Mouse (Mus musculus): ENCODE results near the gene Flt1.
"Not testable (repeated sequence)": the region's sequence is repeated elsewhere in the genome, so short reads cannot be mapped to it uniquely, and the experiment has no call there.

The Flt1 gene

GRCm38 (mm10) chr5:147659909-147660308 is 65.9 kb downstream of the Flt1 start:
- DNase-seq, result no peak

DNA sequence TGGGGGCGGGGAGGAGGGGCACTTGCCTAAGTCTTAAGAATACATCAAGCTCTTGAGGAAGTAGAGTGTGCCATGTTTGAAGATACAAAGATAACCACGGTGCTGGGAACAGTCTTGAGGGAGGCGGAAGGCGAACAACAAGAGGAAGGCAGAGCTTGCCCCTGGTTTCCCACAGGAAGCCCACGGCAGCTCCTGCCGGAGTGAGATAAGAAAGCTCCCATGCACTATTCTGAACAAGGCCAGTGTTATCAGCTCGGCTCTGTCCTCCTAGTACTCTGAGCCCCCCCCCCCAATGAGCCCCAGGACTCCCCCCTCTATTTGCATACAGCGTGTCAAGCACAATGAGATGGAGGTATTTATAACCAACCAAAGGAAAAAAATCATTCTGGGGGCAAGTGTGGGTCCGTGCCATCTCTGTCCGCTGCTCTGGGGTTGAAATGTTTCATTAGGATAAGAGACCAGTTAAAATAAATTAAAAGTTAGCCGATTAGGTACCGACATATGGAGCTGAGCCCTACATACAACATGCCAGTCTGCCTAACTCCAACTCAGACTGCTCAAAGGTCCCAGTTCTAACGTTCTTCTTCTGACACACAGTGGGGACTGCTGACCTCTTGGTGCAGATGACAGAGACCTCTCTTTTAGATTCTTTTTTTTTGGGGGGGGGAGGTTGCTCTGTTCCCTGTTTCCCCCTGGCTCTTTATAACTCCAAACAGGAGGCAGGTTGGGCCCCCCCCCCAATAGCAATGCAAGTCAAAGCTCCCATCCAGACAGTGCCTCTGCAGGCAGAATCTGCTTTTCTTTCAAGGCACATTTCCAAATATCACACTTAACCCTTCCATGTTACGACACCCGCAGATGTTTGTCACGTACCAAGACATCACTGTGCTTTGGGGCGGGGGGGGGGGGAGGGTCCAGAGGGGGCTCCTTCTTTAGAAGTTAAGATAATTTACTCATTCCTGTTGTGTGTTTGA is 67.6 kb downstream of the Flt1 start:
- no peak for DNase-seq

- no peak for DNase-seq
Measured at GRCm38 (mm10) chr5:147655761-147656160, 70.0 kb downstream of the Flt1 start.

GRCm38 (mm10) chr5:147651233-147651632 is 74.6 kb downstream of the Flt1 start:
- DNase-seq, result no peak

GRCm38 (mm10) chr5:147646351-147646929 is 79.4 kb downstream of the Flt1 start:
- DNase-seq, result no peak

DNA sequence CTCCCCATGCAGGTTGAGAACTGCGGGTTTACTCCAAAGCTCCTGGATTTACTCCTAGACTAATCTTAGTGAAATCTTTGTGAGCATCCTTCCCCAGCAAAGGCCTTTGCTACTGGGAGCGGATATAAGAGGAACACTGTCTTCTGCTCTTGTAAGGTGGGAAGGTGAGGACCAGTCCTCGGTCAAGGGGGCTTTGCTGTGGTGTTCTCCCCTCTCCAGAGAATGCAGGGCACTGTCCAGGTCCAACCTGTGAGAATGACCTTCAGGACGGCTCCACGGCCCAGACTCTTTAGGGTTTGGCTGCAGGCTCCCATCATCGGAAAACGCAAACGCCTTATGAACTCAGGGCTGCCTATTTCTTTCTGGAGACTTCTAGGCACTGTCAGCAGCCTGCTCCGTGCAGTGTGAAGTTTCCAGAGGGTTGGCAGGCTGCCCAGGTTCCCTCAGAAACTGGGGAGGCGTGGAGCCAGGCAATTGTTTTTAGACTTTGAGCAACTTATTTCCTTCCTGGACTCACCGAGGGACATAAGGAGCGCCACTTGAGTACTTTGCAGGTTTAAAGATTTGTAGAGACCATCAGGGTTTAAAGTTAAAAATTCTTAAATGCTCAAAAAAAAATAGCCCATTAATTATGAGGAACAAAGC is 80.7 kb downstream of the Flt1 start:
- DNase-seq, result no peak

DNA sequence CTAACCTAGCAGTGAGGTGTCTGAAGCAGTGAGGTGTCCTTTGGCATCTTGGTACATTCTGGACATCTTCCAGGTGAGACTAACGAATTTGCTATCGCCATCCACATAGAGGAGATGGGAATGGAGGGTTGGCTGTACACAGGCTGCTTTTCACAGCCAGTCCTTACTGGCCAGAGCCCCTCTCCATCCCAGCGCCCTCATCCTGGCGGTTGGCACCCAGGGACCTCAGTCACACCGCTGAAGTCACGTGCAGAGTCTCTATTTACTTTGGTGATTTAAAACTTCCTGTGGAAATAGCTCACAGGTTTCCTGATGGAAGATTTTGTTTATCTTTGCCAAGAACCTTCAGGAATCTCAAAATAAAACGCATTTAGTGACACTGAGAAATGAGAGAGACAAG is 84.4 kb downstream of the Flt1 start:
- no peak for DNase-seq

DNA sequence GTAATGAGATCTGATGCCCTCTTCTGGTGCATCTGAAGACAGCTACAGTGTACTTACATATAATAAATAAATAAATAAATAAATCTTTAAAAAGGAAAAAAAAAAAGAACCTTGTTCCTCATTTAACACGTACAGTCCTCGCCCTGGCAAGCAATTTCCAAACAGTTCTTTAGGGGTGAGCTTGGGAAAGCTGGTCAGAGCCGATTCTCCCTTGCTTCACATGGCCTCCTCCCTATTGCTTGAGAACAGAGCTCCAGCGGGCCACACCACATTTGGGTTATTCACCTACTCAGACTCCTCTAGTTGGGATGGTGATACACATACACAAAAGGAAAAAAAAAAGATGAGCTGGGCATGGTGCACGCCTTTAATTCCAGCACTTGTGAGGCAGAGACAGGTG is 85.9 kb downstream of the Flt1 start:
- no peak for DNase-seq

GRCm38 (mm10) chr5:147636676-147637075 is 89.1 kb downstream of the Flt1 start:
- no peak for DNase-seq

DNA sequence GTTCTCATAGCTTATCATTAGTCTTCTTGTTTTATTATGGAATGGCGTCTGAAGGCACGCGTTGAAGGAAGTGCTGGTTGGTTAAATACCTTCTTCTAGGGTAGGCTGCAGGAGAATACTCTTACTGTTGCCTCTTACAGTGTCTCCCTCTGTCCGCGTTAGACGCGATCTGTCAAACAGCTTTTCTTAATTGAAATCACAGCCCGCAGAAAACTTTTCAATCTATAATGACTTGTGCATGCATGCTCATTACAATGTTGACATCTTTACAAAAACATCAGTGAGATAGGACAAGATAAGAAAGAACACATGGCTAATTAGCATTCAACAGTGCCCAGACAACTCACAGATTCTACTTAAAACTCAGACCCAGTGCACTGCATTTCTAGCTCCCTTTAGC is 89.9 kb downstream of the Flt1 start:
- no peak for DNase-seq

DNA sequence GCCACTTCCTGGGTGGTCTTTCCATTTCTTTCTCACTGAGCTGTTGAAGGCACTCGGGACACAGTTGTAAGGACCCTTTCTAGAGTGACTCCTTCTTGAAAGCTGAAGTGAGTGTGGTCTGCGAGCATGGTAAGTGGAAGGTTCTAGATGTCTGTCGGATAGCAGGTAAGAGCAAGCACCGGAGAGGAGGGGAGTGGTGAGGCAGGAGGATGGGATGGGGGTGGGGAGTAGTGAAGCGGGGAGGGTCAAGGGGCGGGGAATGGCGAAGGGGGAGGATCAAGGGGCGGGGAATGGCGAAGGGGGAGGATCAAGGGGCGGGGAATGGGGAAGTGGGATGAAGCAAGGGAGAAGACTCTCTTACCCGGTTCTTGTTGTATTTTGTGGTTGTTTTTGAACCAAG is 91.8 kb downstream of the Flt1 start:
- no peak for DNase-seq

DNA sequence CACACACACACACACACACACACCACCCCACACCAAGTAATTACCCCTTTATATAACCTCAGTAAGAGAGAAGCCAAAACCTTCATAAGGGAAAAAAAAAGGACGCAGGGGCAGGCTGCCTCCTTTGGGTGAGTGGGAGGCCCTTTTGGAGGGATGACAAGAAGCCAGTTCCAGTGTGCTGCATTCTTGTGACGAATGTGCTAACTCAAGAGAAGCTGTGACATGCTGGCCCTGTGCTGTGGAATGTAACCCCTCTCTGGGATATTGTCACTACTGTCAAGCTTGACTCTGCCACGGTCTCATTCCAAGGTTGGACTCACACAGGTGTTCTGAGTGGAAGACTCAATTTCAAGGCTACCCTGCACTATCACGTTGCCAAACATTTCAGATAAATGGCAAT is 93.1 kb downstream of the Flt1 start:
- DNase-seq, result no peak

DNA sequence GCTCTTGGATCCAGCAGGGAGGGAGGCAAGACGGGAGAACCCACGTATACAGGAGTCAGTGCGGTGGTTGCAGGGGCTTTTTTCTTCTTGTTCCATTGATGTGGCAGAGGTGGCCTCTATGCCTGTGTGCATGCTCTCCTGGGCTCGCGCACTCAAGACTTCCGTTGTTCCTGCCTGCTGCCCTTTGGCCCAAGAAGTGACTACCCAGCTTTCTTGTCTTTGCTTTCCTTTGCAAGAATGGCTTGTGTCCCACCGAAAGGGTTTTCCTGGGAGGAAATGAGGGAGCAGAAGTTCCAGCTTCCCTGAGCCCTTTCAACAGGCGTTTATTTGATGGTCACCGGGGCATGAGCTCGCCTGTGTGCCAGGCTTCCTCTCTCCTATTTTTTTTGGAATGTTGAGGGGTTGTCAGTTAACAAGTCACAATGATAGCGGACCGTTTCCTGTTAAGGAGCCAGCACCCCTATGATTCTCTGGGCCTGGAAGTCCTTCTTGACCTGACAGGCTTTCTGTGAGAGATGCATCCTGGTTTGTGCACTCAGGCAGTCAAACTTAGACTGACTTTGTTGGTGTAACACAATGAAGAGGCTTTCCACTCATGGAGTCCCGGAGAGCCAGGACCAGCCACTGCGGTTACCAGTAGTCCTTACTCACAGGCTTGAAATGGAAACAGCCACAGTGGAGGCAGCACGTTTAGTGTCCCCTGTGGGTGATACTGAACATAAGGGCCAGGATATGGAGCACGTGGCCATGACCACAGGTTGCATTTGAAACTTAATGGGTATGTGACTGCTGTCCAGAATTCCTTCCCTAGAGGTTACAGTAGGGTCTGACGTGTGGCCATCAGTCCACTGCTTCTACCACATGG is 95.2 kb downstream of the Flt1 start:
- no peak for DNase-seq

GRCm38 (mm10) chr5:147626944-147627343 is 98.9 kb downstream of the Flt1 start:
- no peak for DNase-seq

GRCm38 (mm10) chr5:147623747-147624146 is 102.1 kb downstream of the Flt1 start:
- DNase-seq, result no peak

- DNase-seq, result no peak
Measured at GRCm38 (mm10) chr5:147620178-147620577, 105.6 kb downstream of the Flt1 start.

DNA sequence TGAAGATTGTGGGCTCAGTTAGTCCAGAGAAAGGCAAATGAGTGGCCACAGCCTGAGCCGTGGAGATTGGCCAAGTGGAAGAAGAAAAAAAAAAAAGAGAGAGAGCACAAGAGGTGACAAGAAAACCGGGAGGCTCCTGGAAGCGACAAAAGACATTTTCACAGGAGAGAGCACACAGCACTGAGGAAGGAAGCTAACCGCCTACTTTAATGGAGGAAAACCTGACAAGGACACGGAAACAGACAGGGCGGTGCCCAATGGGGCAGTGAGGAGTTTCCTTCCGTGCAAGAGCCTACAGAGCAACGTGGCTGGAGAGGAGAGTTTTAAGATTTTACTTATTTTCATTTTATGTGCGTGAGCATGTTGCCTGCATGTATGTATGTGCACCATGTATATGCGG is 107.6 kb downstream of the Flt1 start:
- no peak for DNase-seq

GRCm38 (mm10) chr5:147616450-147616849 is 109.4 kb downstream of the Flt1 start:
- no peak for DNase-seq

GRCm38 (mm10) chr5:147614659-147615058 is 111.2 kb downstream of the Flt1 start:
- no peak for DNase-seq

DNA sequence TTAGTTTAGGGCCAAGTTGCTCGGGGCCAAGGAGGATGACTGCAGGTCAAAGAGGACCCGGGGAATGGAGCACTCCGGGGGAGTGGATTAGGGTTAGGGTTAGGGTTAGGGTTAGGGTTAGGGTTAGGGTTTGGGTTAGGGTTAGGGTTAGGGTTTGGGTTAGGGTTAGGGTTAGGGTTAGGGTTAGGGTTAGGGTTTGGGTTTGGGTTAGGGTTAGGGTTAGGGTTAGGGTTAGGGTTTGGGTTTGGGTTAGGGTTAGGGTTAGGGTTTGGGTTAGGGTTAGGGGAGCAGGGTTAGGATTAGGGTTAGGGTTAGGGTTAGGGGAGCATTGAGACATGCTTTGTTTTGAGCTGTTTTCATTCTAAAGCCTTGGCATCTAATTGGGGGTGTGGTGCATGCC is 114.5 kb downstream of the Flt1 start:
- not testable (repeated sequence) for DNase-seq

DNA sequence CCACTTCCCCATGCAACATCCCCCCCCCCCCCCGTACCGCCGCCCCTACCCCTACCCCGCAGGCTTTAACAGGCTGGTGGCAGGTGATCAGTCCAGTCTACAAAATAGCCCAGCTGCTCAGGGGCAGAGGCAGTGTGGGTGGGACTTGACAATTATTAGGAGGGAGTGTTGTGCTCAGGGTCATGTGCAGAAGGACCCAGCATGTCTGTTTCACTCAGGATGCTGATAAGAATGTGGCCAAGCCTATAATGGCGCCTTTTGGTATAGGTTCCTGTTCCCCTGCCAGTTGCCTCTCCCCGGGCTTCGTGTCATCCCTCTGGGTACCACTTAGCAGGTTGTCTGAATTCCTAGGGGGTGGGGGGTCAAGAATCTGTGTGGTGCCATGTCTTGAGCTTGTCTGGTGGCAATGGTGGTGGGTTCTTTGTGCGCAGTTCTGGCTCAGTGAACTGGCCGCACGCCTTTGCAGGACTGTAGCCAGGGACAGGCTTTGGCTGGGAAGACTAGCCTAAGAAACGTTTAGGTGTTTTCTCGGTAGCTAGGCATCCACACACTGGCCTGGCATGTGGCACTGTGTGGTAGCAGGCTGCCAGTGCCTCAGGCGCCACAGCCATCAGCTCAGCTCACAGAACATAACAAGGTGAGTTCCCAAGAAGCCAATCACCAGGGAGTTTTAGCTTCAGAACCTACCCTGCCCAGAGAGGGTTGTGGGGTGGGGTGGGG is 118.4 kb downstream of the Flt1 start:
- DNase-seq, result no peak

DNA sequence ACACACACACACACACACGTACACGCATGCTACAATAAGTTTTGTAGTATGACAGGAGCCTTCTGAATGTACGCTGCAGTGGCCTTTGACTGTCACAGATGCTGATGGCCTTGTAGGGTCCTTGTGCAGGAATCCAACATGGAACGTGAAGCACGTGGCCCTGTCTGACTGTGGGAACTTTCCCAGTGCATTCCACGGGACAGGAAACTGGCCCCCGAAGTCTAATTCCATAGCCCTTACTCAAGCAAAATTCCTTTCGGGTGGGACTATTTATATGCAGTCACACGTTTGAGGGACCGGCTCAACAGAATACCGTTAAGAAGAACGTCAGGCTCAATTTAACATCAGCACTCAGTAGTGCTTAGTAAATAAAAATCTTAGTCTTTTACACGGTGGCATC is 119.1 kb downstream of the Flt1 start:
- DNase-seq, result no peak
